Mouse (Mus musculus) lung, embryonic 14.5 days (tissue): ENCODE data around the gene Usp45. TPM values are rescaled to one million over a fixed set of nuclear protein-coding genes. Genes with fewer than 3 reads are reported as not detected.

ENCODE experiments used
- ATAC-seq: fragments of 200-750 bp; cut with Nextera tagmentation; 2 replicates; pipeline ENCODE4 v1.8.0; 2017; ENCODE audit warnings: mild to moderate bottlenecking, moderate TSS enrichment, moderate library complexity; ENCODE audit not compliant: insufficient read depth
- DNase-seq: peaks from one replicate; pipeline ENCODE4 v3.0.0-alpha.2; 2015
- H3K27ac ChIP-seq: fragments of 300-500 bp; sonication (generic); 2 replicates; pipeline ENCODE4 v1.5.1; 2014; ENCODE audit warnings: low read depth, mild to moderate bottlenecking, moderate library complexity
- H3K27me3 ChIP-seq: fragments of 300-500 bp; sonication (generic); 2 replicates; pipeline ENCODE4 v1.6.1; 2014; ENCODE audit warnings: low read length, control low read depth; ENCODE audit not compliant: insufficient read depth
- H3K36me3 ChIP-seq: fragments of 300-500 bp; sonication (generic); 2 replicates; pipeline ENCODE4 v1.6.1; 2014; ENCODE audit warnings: control low read depth; ENCODE audit not compliant: insufficient read depth
- H3K4me1 ChIP-seq: fragments of 300-500 bp; sonication (generic); 2 replicates; pipeline ENCODE4 v1.6.1; 2014; ENCODE audit warnings: antibody characterized with exemption, control low read depth; ENCODE audit not compliant: insufficient read depth
- H3K4me2 ChIP-seq: fragments of 300-500 bp; sonication (generic); 2 replicates; pipeline ENCODE4 v1.6.1; 2014; ENCODE audit warnings: mild to moderate bottlenecking
- H3K4me3 ChIP-seq: fragments of 300-500 bp; sonication (generic); 2 replicates; pipeline ENCODE4 v1.5.1; 2014; ENCODE audit warnings: low read depth, low read length
- H3K9ac ChIP-seq: fragments of 300-500 bp; sonication (generic); 2 replicates; pipeline ENCODE4 v1.6.1; 2014
- H3K9me3 ChIP-seq: fragments of 300-500 bp; sonication (generic); 2 replicates; pipeline ENCODE4 v1.6.1; 2016; ENCODE audit warnings: low read depth, low read length, control low read depth
- CTCF ChIP-seq: IDR thresholded peaks from 2 replicates; pipeline ENCODE4 v1.5.1; 2016; ENCODE audit warnings: antibody characterized with exemption, low read depth
- WGBS: fragments of 180-500 bp; shearing (Covaris S2); extraction: QIAGEN DNeasy Blood & Tissue Kit; methylation state at CpG from one replicate; pipeline ENCODE4 v1.1.7; 2014; 5-methylcytosine and 5-hydroxymethylcytosine counted together
- polyA plus RNA-seq: library from polyadenylated mRNA; unstranded; fragments of >200 nt; fragmentation: Nextera tagmentation; extraction: Ambion mirVana; gene quantifications from 2 replicates; pipeline ENCODE4 v1.2.1, GENCODE M21; 2014

The Usp45 gene
- polyA plus RNA-seq, 1 experiment from 2014 or later = 12.8 TPM

DNA sequence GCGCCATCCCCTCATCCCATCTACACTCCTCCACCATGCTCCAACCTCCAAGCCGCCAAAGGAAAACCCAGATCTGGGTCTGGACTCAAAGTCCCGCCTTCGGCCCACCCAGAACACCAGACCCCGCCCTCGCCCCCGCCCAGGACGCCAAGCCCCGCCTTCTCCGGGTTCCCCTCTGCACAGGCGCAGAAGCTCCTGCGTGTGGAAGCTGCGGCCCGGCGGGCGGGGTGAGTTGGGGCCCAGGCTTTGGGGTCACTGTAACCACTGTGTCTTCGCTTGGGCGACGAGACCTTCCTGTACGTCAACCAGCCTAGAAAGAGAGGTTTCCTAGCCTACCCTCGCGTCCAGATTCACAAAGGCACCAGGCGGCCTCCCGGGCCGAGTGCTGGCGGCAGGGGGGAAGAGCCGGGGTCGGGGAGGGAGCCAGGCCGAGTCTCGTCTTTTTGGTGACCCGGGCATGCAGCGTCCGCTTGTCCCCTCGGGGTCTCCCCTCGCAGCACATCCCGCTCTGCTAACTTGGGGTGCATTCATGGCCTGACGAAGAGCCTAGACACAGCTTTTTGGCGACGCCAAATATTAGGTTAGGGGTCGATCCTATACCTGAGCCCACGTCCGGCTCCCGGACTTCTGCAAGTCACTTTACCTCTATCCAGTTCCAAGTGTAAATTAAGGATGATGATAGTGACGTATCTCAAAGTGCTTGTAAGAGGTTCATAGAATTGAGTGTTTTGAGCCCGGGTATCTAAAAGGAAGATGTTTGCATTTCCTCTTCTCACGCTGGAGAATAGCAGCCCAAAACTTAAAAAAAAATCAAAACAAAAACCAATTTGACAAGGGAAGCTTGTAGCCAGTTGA, 9.4 kb downstream of the Usp45 start:
- 0 out of 2 replicates have a peak overlapping the region, but pooled peaks have one; percentile 21 for H3K27ac ChIP-seq
- H3K9me3 ChIP-seq = no peaks in the 10 kb centered on the region
- no peak for TF ChIP-seq CTCF
- WGBS = under 1% methylated on average over 46 of the region's 46 CpGs
- peak overlapping the region; percentile 71 for H3K4me2 ChIP-seq
- peak overlapping the region; percentile 79 for H3K9ac ChIP-seq
- no peaks in the 10 kb centered on the region for H3K27me3 ChIP-seq
- H3K36me3 ChIP-seq = peaks cover 2% of the 10 kb centered on the region; the same call in 1 of the 2 replicates
- peak overlapping the region; percentile 69 for H3K4me3 ChIP-seq
- peak; percentile 93 for DNase-seq
- peak; percentile 98 for ATAC-seq
- H3K4me1 ChIP-seq = no peaks in the 10 kb centered on the region; the same call in 1 of the 2 replicates

DNA sequence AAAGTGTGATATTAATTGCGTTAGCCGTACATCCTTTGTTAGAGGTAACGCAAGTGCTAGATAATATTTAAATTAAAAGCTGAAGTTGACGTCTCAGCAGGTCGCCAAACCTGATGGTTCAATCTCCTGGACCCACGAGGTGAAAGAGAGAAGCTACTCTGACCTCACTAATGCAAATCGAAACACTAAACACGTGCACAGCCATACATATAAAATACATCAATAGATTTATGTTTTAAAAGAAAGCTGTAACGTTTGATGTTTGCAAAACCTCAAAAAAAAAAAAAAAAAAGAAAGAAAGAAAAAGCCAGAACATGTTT, 9.9 kb downstream of the Usp45 start:
- Histone ChIP-seq H3K4me2 (peak overlapping the region; percentile 71), H3K9ac (peak overlapping the region; percentile 79), H3K27ac (no peak overlapping the region), H3K4me3 (peak overlapping the region; percentile 69), H3K27me3 (no peaks in the 10 kb centered on the region), H3K9me3 (no peaks in the 10 kb centered on the region), H3K36me3 (peaks cover 8% of the 10 kb centered on the region; the same call in 1 of the 2 replicates), H3K4me1 (no peaks in the 10 kb centered on the region; the same call in 1 of the 2 replicates)
- no peak for ATAC-seq
- DNase-seq = no peak
- 5% methylated on average over 9 of the region's 9 CpGs for WGBS
- no peak for TF ChIP-seq CTCF

DNA sequence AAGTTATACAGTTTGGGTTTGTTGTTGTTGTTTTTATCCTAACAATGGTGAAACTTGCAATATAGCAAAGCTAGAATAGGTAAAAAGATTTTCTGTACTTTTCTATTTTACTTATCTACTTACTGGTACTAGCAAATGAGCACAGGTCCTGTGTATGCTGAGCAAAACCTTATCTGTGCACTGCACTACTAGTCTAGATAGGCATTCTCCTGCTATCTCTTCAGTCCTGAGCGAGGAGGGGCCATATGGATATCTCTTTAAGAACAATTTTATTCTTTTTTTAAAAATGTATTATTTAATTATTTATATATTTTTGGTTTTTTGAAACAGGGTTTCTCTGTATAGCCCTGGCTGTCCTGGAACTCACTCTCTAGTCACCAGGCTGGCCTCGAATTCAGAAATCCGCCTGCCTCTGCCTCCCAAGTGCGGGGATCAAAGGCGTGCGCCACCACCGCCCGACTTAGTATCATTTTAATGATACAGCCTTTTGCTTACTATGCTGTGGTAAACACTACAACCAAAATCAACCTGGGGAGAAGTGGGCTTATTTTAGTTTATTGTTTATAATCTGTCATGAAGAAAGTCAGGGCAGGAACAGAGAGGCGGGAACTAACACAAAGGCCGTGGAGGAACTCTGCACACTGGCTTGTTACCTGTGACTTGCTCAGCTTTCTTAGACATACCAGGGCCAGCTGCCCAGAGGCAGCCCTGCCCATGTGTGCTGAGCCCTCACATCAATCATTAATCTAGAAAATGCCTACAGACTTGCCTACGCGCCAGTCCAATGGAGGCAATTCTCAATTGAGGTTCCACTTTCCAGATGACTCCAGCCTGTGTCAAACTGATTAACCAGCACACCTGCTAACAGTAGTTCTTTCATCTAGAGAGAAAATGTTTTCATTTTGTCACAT, 14.1 kb downstream of the Usp45 start:
- no peak for DNase-seq
- peaks cover 45% of the 10 kb centered on the region for H3K36me3 ChIP-seq
- no peak overlapping the region for H3K4me2 ChIP-seq
- 93% methylated on average over 12 of the region's 12 CpGs for WGBS
- H3K4me1 ChIP-seq = no peaks in the 10 kb centered on the region; the same call in 1 of the 2 replicates
- H3K9me3 ChIP-seq = no peaks in the 10 kb centered on the region
- no peaks in the 10 kb centered on the region for H3K27me3 ChIP-seq
- H3K4me3 ChIP-seq = no peak overlapping the region
- no peak overlapping the region; the same call in 1 of the 2 replicates for H3K27ac ChIP-seq
- no peak for ATAC-seq
- H3K9ac ChIP-seq = no peak overlapping the region
- no peak for TF ChIP-seq CTCF

GRCm38 (mm10) chr4:21786268-21786667, 19.3 kb downstream of the Usp45 start:
- no peaks in the 10 kb centered on the region for H3K27me3 ChIP-seq
- ATAC-seq (no peak), DNase-seq (no peak)
- H3K4me3 ChIP-seq = no peak overlapping the region
- no peaks in the 10 kb centered on the region for H3K4me1 ChIP-seq
- WGBS = 96% methylated on average over 12 of the region's 12 CpGs
- no peak overlapping the region for H3K4me2 ChIP-seq
- no peak overlapping the region for H3K27ac ChIP-seq
- peaks cover 62% of the 10 kb centered on the region for H3K36me3 ChIP-seq
- no peaks in the 10 kb centered on the region for H3K9me3 ChIP-seq
- no peak for TF ChIP-seq CTCF
- H3K9ac ChIP-seq = no peak overlapping the region

- ATAC-seq (no peak), DNase-seq (no peak)
- no peak for TF ChIP-seq CTCF
- H3K4me1 ChIP-seq = no peaks in the 10 kb centered on the region
- no peaks in the 10 kb centered on the region for H3K9me3 ChIP-seq
- H3K4me3 ChIP-seq = no peak overlapping the region
- 91% methylated on average over 6 of the region's 6 CpGs for WGBS
- no peak overlapping the region for H3K27ac ChIP-seq
- H3K9ac ChIP-seq = no peak overlapping the region
- peaks cover 39% of the 10 kb centered on the region for H3K36me3 ChIP-seq
- H3K27me3 ChIP-seq = no peaks in the 10 kb centered on the region
- H3K4me2 ChIP-seq = no peak overlapping the region
Measured at GRCm38 (mm10) chr4:21788903-21789302, 21.9 kb downstream of the Usp45 start.

GRCm38 (mm10) chr4:21789836-21790235, 22.9 kb downstream of the Usp45 start:
- Histone ChIP-seq H3K4me2 (no peak overlapping the region), H3K4me3 (no peak overlapping the region), H3K4me1 (no peaks in the 10 kb centered on the region), H3K36me3 (peaks cover 30% of the 10 kb centered on the region), H3K27ac (no peak overlapping the region), H3K9ac (no peak overlapping the region), H3K27me3 (no peaks in the 10 kb centered on the region), H3K9me3 (no peaks in the 10 kb centered on the region)
- WGBS = 76% methylated on average over 4 of the region's 4 CpGs
- no peak for DNase-seq
- ATAC-seq = no peak
- no peak for TF ChIP-seq CTCF

- ATAC-seq = no peak
- DNase-seq = no peak
- Histone ChIP-seq H3K9me3 (no peaks in the 10 kb centered on the region), H3K27ac (no peak overlapping the region), H3K4me1 (no peaks in the 10 kb centered on the region), H3K9ac (no peak overlapping the region), H3K4me3 (no peak overlapping the region), H3K36me3 (peaks cover 22% of the 10 kb centered on the region), H3K27me3 (no peaks in the 10 kb centered on the region), H3K4me2 (no peak overlapping the region)
- no peak for TF ChIP-seq CTCF
- 26% methylated on average over 3 of the region's 3 CpGs for WGBS
Measured at GRCm38 (mm10) chr4:21793631-21794030, 26.7 kb downstream of the Usp45 start.
